In genomic region chr7:46376172-46377007, GRCm38 (mm10) we compare ENCODE assay signal across 11 mouse cellular contexts. TPM values are rescaled to one million over a fixed set of nuclear protein-coding genes. Genes with fewer than 3 reads are reported as not detected.
DNase-seq lines count a peak whose midpoint lies in the region; ATAC-seq and TF ChIP-seq lines count a peak whose summit lies in the region.
"Had no signal": no experiment of that assay in that cellular context is flagged by ENCODE, and none has a peak within 500 bp of the region (broad histone marks: within the 10 kb centered on the region; RNA-seq: fewer than 3 reads in every experiment).

Myod1 (plus strand) TSS chr7:46376474.

- H3K4me3 ChIP-seq in lung, embryonic 15.5 days = 0 out of 2 replicates have a peak within 1 kb of the TSS, but pooled peaks have one; percentile 1
- peak within 1 kb of the TSS; percentile 27 for H3K4me3 ChIP-seq in forebrain, postnatal 0 days (ENCODE audit: low read depth, low read length)
- H3K4me3 ChIP-seq in limb, embryonic 14.5 days (replicated peaks; ENCODE audit: low read length) = peak within 1 kb of the TSS; percentile 28
- peak within 1 kb of the TSS; percentile 6; the same call in 1 of the 2 replicates for H3K4me3 ChIP-seq in stomach, postnatal 0 days (ENCODE audit: low read depth, low read length)

- 5% methylated on average over 44 of the region's 44 CpGs for WGBS in lung, embryonic 15.5 days
- WGBS in forebrain, postnatal 0 days = 3% methylated on average over 44 of the region's 44 CpGs
- WGBS in limb, embryonic 14.5 days = 4% methylated on average over 39 of the region's 44 CpGs
- whole genome bisulfite sequencing in stomach, postnatal 0 days = 6% methylated on average over 44 of the region's 44 CpGs

- DNase-seq in lung, postnatal 36 days = no peak
- no peak for DNase-seq in forebrain, postnatal 0 days
- peak; percentile 58 for DNase-seq in limb, embryonic 14.5 days (ENCODE audit: low spot score)
- no peak for DNase-seq in stomach, postnatal 0 days (ENCODE audit: low spot score)
- DNase-seq in adrenal gland, postnatal 36 days = no peak
- DNase-seq in right cerebral cortex, postnatal 25 days = no peak
- DNase-seq: cerebellum, postnatal 36 days had no signal

- no peak for TF ChIP-seq CTCF in forebrain, postnatal 0 days (IDR thresholded peaks at IDR 0.05; ENCODE audit: low read depth)
- no peak for TF ChIP-seq CTCF in stomach, postnatal 0 days (IDR thresholded peaks at IDR 0.05; ENCODE audit: low read depth)

- no peak for TF ChIP-seq EP300 in stomach, postnatal 0 days (optimal IDR thresholded peaks at IDR 0.05)

- H3K9ac ChIP-seq in lung, embryonic 15.5 days = no peak within 1 kb of the TSS
- H3K9ac ChIP-seq in forebrain, postnatal 0 days = peak within 1 kb of the TSS; percentile 14
- H3K9ac ChIP-seq in limb, embryonic 14.5 days (ENCODE audit: low read depth, low read length, severe bottlenecking) = peak within 1 kb of the TSS; percentile 43
- no peak within 1 kb of the TSS for H3K9ac ChIP-seq in stomach, postnatal 0 days (ENCODE audit: low read length)
- H3K9ac ChIP-seq: liver, embryonic 14.5 days had no signal

- no peak within 1 kb of the TSS for H3K27ac ChIP-seq in lung, embryonic 15.5 days
- no peak within 1 kb of the TSS for H3K27ac ChIP-seq in forebrain, postnatal 0 days (ENCODE audit: low read depth, low read length)
- H3K27ac ChIP-seq in limb, embryonic 14.5 days (replicated peaks; ENCODE audit: low read depth, low read length) = no peak within 1 kb of the TSS
- no peak within 1 kb of the TSS for H3K27ac ChIP-seq in stomach, postnatal 0 days (replicated peaks)
- H3K27ac ChIP-seq: liver, embryonic 14.5 days had no signal

- peaks cover 5% of the 10 kb centered on the region; the same call in 1 of the 2 replicates for H3K4me1 ChIP-seq in lung, embryonic 15.5 days
- 0 out of 2 replicates have a peak, but pooled peaks cover 4% of the 10 kb centered on the region for H3K4me1 ChIP-seq in forebrain, postnatal 0 days (ENCODE audit: insufficient read depth)
- H3K4me1 ChIP-seq in limb, embryonic 14.5 days (ENCODE audit: control insufficient read depth, insufficient read depth, low read length) = peaks cover 2% of the 10 kb centered on the region; the same call in 1 of the 2 replicates
- no peaks in the 10 kb centered on the region for H3K4me1 ChIP-seq in stomach, postnatal 0 days (replicated peaks; ENCODE audit: control insufficient read depth, insufficient read depth)

- no peak for TF ChIP-seq POLR2A in limb, embryonic 14.5 days (IDR thresholded peaks at IDR 0.05; ENCODE audit: borderline replicate concordance, extremely low read depth, insufficient read depth, insufficient read length)

- no peak for ATAC-seq in lung, embryonic 15.5 days (ENCODE audit: borderline replicate concordance, extremely low read depth, low FRiP score, low TSS enrichment)
- peak; percentile 2; the same call in 1 of the 2 replicates for ATAC-seq in forebrain, postnatal 0 days
- ATAC-seq in limb, embryonic 14.5 days (ENCODE audit: low FRiP score, low read depth) = peak; percentile 75
- no peak for ATAC-seq in stomach, postnatal 0 days (ENCODE audit: low FRiP score, low TSS enrichment)
- ATAC-seq: inflammation-experienced regulatory T-cells, adult 6 months; Patski had no signal

- H3K27me3 ChIP-seq in lung, embryonic 15.5 days = peaks cover 73% of the 10 kb centered on the region
- peaks cover 48% of the 10 kb centered on the region for H3K27me3 ChIP-seq in forebrain, postnatal 0 days (ENCODE audit: insufficient read depth, low read length)
- H3K27me3 ChIP-seq in limb, embryonic 14.5 days (ENCODE audit: control insufficient read depth, insufficient read depth, low read length) = peaks cover 58% of the 10 kb centered on the region
- H3K27me3 ChIP-seq in stomach, postnatal 0 days (ENCODE audit: control insufficient read depth, insufficient read depth, low read length) = peaks cover 17% of the 10 kb centered on the region; the same call in 1 of the 2 replicates

- no peaks in the 10 kb centered on the region for H3K36me3 ChIP-seq in lung, embryonic 15.5 days
- no peaks in the 10 kb centered on the region for H3K36me3 ChIP-seq in forebrain, postnatal 0 days (ENCODE audit: insufficient read depth)
- no peaks in the 10 kb centered on the region for H3K36me3 ChIP-seq in limb, embryonic 14.5 days (ENCODE audit: control insufficient read depth, insufficient read depth, low read length)
- H3K36me3 ChIP-seq in stomach, postnatal 0 days (ENCODE audit: control insufficient read depth, insufficient read depth, low read length) = no peaks in the 10 kb centered on the region

- H3K9me3 ChIP-seq in lung, embryonic 15.5 days = no peaks in the 10 kb centered on the region
- H3K9me3 ChIP-seq in forebrain, postnatal 0 days (ENCODE audit: low read length) = no peaks in the 10 kb centered on the region
- no peaks in the 10 kb centered on the region for H3K9me3 ChIP-seq in limb, embryonic 14.5 days (ENCODE audit: control insufficient read depth, low read length)
- no peaks in the 10 kb centered on the region for H3K9me3 ChIP-seq in stomach, postnatal 0 days (ENCODE audit: control insufficient read depth, low read length)

- no peak within 1 kb of the TSS for H3K4me2 ChIP-seq in lung, embryonic 15.5 days
- H3K4me2 ChIP-seq in forebrain, postnatal 0 days (ENCODE audit: low read depth) = peak within 1 kb of the TSS; percentile 44
- H3K4me2 ChIP-seq in limb, embryonic 14.5 days (replicated peaks; ENCODE audit: low read depth, low read length, severe bottlenecking) = peak within 1 kb of the TSS; percentile 39
- H3K4me2 ChIP-seq in stomach, postnatal 0 days (replicated peaks; ENCODE audit: low read depth) = no peak within 1 kb of the TSS

RNA-seq across cellular contexts. Expression of gene Myod1, which starts in this region (rescaled TPM):
- 0.12 and 0.28 TPM in 2 replicates for polyA plus RNA-seq in lung, embryonic 15.5 days (2015; fragmentation: Nextera tagmentation; extraction: Ambion mirVana)
- total RNA-seq in forebrain, postnatal 0 days (2014; rRNA removed) = not detected in 2 replicates
- 0.19 TPM in 1 of 2 replicates, not detected in the other for polyA plus RNA-seq in forebrain, postnatal 0 days (2015; fragmentation: Nextera tagmentation; extraction: Ambion mirVana)
- 80.4 and 111 TPM in 2 replicates for polyA plus RNA-seq in limb, embryonic 14.5 days (2012; rRNA removed)
- polyA plus RNA-seq in limb, embryonic 14.5 days (2014; fragmentation: Nextera tagmentation; extraction: Ambion mirVana) = 42.4 and 48.0 TPM in 2 replicates
- polyA plus RNA-seq in stomach, postnatal 0 days (2015; fragmentation: Nextera tagmentation; extraction: Ambion mirVana) = 0.50 and 0.79 TPM in 2 replicates
- total RNA-seq in adrenal gland, postnatal 36 days (2021) = not detected
- polyA plus RNA-seq: inflammation-experienced regulatory T-cells, adult 6 months; Patski had no signal

Comparison
In these comparisons a context has a peak if more than half of its experiments do, and no peak if none do; other contexts are left out.
1. RNA of gene Myod1 (polyA plus RNA-seq): 42.4 to 111 TPM in limb, embryonic 14.5 days; 0.50 to 0.79 TPM in stomach, postnatal 0 days, 0.12 to 0.28 TPM in lung, embryonic 15.5 days and 0.19 TPM in forebrain, postnatal 0 days; every median in the first group is over 10 times any median in the second.
2. Peak in ATAC-seq, H3K4me3 ChIP-seq, H3K9ac ChIP-seq and H3K4me2 ChIP-seq in forebrain, postnatal 0 days; RNA of the gene not detected or under 1 TPM.
3. Peak in every context shown above with its lines, with median percentiles within 50 percentile points of each other: H3K4me3 ChIP-seq.